Mouse (Mus musculus): Measurements from ENCODE around the gene Dus2. TPM values are rescaled to one million over a fixed set of nuclear protein-coding genes. Genes with fewer than 3 reads are reported as not detected.
A peak's percentile ranks its signal among the peaks of the same experiment; 100 is the strongest.
"Not testable (repeated sequence)": the region's sequence is repeated elsewhere in the genome, so short reads cannot be mapped to it uniquely, and the experiment has no call there.

Dus2 gene
- polyA plus RNA-seq, 1 experiment from 2014 or later: 8.1 TPM

DNA sequence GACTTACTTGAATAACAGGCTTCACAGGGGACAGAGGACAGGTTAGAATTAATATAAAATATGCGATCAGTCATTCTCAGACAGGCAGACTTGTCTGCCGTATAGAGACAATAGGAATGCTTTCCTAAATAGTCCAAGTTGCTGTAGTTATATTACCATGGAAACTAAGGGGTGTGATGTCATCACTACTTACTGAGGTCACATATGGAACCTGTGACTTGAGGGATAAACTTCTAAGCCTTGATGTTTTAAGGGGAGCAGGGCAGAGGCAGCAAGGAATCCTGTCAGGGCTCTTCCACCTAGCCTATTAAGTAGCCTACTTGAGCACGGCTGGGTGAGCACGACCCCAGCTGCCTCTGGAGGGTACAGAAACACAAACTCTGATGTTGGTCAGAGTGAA lies 14.7 kb downstream of the Dus2 start, which contains the start of gene Dpep2nb:
Gene Dpep2nb, minus strand, starts transcription at position 101 of the 400 bp plus-strand sequence.
- H3K9ac ChIP-seq (ENCODE audit: low read length): no peak within 1 kb of the TSS
- no peak within 1 kb of the TSS for H3K4me3 ChIP-seq (ENCODE audit: low read depth, low read length)
- no peaks in the 10 kb centered on the region for H3K27me3 ChIP-seq (ENCODE audit: control insufficient read depth, insufficient read depth, low read length)
- no peak within 1 kb of the TSS for H3K4me2 ChIP-seq (replicated peaks; ENCODE audit: low read depth)
- H3K9me3 ChIP-seq (ENCODE audit: control insufficient read depth, low read length): no peaks in the 10 kb centered on the region
- ATAC-seq (ENCODE audit: low FRiP score, low TSS enrichment) (no peak), DNase-seq (ENCODE audit: low spot score) (no peak)
- H3K27ac ChIP-seq (replicated peaks): no peak within 1 kb of the TSS
- H3K4me1 ChIP-seq (replicated peaks; ENCODE audit: control insufficient read depth, insufficient read depth): peaks cover 2% of the 10 kb centered on the region; the same call in 1 of the 2 replicates
- TF ChIP-seq EP300 (optimal IDR thresholded peaks at IDR 0.05): no peak
- no peak for TF ChIP-seq CTCF (IDR thresholded peaks at IDR 0.05; ENCODE audit: low read depth)
- H3K36me3 ChIP-seq (ENCODE audit: control insufficient read depth, insufficient read depth, low read length): no peaks in the 10 kb centered on the region
- WGBS: 66% methylated on average over 4 of the region's 4 CpGs

GRCm38 (mm10) chr8:106006413-106006812 lies 15.3 kb downstream of the Dus2 start:
- no peak for TF ChIP-seq EP300 (optimal IDR thresholded peaks at IDR 0.05)
- TF ChIP-seq CTCF (IDR thresholded peaks at IDR 0.05; ENCODE audit: low read depth): peak; percentile 52
- ATAC-seq (ENCODE audit: low FRiP score, low TSS enrichment): no peak
- WGBS: 91% methylated on average over 4 of the region's 4 CpGs
- no peak for DNase-seq (ENCODE audit: low spot score)
- Histone ChIP-seq H3K27me3 (ENCODE audit: control insufficient read depth, insufficient read depth, low read length) (no peaks in the 10 kb centered on the region), H3K4me3 (ENCODE audit: low read depth, low read length) (no peak overlapping the region), H3K9ac (ENCODE audit: low read length) (no peak overlapping the region), H3K4me2 (replicated peaks; ENCODE audit: low read depth) (no peak overlapping the region), H3K27ac (replicated peaks) (no peak overlapping the region), H3K36me3 (ENCODE audit: control insufficient read depth, insufficient read depth, low read length) (no peaks in the 10 kb centered on the region), H3K9me3 (ENCODE audit: control insufficient read depth, low read length) (no peaks in the 10 kb centered on the region), H3K4me1 (replicated peaks; ENCODE audit: control insufficient read depth, insufficient read depth) (peaks cover 2% of the 10 kb centered on the region; the same call in 1 of the 2 replicates)

GRCm38 (mm10) chr8:106007135-106007534 lies 16.0 kb downstream of the Dus2 start:
- ATAC-seq (ENCODE audit: low FRiP score, low TSS enrichment) (peak; percentile 33; the same call in 1 of the 2 replicates), DNase-seq (ENCODE audit: low spot score) (no peak)
- TF ChIP-seq EP300 (optimal IDR thresholded peaks at IDR 0.05) (no peak), CTCF (IDR thresholded peaks at IDR 0.05; ENCODE audit: low read depth) (no peak)
- Histone ChIP-seq H3K27ac (replicated peaks) (no peak overlapping the region), H3K9ac (ENCODE audit: low read length) (no peak overlapping the region), H3K36me3 (ENCODE audit: control insufficient read depth, insufficient read depth, low read length) (no peaks in the 10 kb centered on the region), H3K27me3 (ENCODE audit: control insufficient read depth, insufficient read depth, low read length) (no peaks in the 10 kb centered on the region), H3K4me1 (replicated peaks; ENCODE audit: control insufficient read depth, insufficient read depth) (peaks cover 2% of the 10 kb centered on the region; the same call in 1 of the 2 replicates), H3K9me3 (ENCODE audit: control insufficient read depth, low read length) (no peaks in the 10 kb centered on the region), H3K4me2 (replicated peaks; ENCODE audit: low read depth) (no peak overlapping the region), H3K4me3 (ENCODE audit: low read depth, low read length) (no peak overlapping the region)
- 73% methylated on average over 3 of the region's 3 CpGs for WGBS

- peak; percentile 29; the same call in 1 of the 2 replicates for TF ChIP-seq CTCF (IDR thresholded peaks at IDR 0.05; ENCODE audit: low read depth)
- not testable (repeated sequence) for H3K4me1 ChIP-seq (replicated peaks; ENCODE audit: control insufficient read depth, insufficient read depth); H3K36me3 ChIP-seq (ENCODE audit: control insufficient read depth, insufficient read depth, low read length)
These were observed 16.8 kb downstream of the Dus2 start for GRCm38 (mm10) chr8:106007891-106008290.

DNA sequence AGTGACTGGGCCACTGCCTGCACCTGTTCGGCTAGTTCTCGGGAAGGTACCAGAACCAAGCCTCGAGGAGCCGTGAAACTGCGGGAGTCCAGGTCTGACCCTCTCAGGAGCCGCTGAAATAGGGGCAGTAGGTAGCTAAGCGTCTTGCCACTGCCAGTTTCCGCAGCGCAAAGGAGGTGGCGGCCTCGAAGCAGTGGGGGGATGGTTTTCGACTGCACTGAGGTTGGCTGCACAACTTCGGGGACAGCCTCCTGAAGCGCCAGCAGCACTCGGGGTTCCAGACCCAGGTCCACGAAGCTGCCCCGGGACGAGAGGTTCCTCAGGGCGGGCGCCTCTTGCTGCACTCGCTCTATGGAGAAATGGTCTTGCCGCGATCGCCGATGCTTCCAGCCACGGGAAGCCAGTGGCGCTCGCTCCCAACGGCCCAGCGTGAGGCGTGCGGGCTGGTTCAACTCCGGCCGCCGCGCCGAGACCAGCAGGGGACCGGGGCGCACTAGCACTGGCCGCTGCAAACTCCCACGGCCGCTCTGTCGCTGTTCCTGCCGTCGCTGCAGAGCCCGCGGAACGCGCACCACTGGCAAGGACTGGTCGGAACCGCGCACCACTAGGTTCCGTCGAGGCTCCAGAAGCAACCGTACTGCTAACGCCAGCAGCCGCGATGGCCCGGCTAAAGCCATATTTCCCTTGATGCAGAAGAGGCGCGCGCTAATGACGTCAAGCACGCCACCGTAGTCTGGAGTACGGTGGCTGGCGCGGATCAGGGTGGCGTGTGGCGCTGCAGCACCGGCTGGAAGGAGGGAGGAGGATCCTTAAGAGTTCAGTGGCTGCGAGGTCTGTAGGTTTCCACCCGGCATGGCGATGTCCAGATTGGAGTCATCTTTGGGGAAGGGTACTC lies 19.9 kb downstream of the Dus2 start:
- Histone ChIP-seq H3K4me2 (replicated peaks; ENCODE audit: low read depth) (peak overlapping the region; percentile 91), H3K4me3 (ENCODE audit: low read depth, low read length) (peak overlapping the region; percentile 93), H3K4me1 (replicated peaks; ENCODE audit: control insufficient read depth, insufficient read depth) (peaks cover 2% of the 10 kb centered on the region; the same call in 1 of the 2 replicates), H3K36me3 (ENCODE audit: control insufficient read depth, insufficient read depth, low read length) (no peaks in the 10 kb centered on the region; the same call in 1 of the 2 replicates), H3K27ac (replicated peaks) (peak overlapping the region; percentile 88), H3K27me3 (ENCODE audit: control insufficient read depth, insufficient read depth, low read length) (no peaks in the 10 kb centered on the region), H3K9me3 (ENCODE audit: control insufficient read depth, low read length) (no peaks in the 10 kb centered on the region), H3K9ac (ENCODE audit: low read length) (peak overlapping the region; percentile 88)
- TF ChIP-seq EP300 (optimal IDR thresholded peaks at IDR 0.05) (no peak), CTCF (IDR thresholded peaks at IDR 0.05; ENCODE audit: low read depth) (no peak)
- peak; percentile 95 for ATAC-seq (ENCODE audit: low FRiP score, low TSS enrichment)
- DNase-seq (ENCODE audit: low spot score): peak; percentile 95
- WGBS: under 1% methylated on average over 74 of the region's 74 CpGs

More at GRCm38 (mm10) chr8:106007891-106008290, 16.8 kb downstream of the Dus2 start:
- not testable (repeated sequence) for ATAC-seq (ENCODE audit: low FRiP score, low TSS enrichment); H3K27ac ChIP-seq (replicated peaks); DNase-seq (ENCODE audit: low spot score); H3K9ac ChIP-seq (ENCODE audit: low read length); H3K27me3 ChIP-seq (ENCODE audit: control insufficient read depth, insufficient read depth, low read length); H3K9me3 ChIP-seq (ENCODE audit: control insufficient read depth, low read length); H3K4me2 ChIP-seq (replicated peaks; ENCODE audit: low read depth); H3K4me3 ChIP-seq (ENCODE audit: low read depth, low read length)
- WGBS: 64% methylated on average over 3 of the region's 3 CpGs

- 2% methylated on average over 6 of the region's 6 CpGs for WGBS
- H3K27ac ChIP-seq (replicated peaks): peak within 1 kb of the TSS; percentile 88
- H3K36me3 ChIP-seq (ENCODE audit: control insufficient read depth, insufficient read depth, low read length): peaks cover 3% of the 10 kb centered on the region
- peak within 1 kb of the TSS; percentile 88 for H3K9ac ChIP-seq (ENCODE audit: low read length)
- H3K4me2 ChIP-seq (replicated peaks; ENCODE audit: low read depth): peak within 1 kb of the TSS; percentile 91
- no peaks in the 10 kb centered on the region for H3K27me3 ChIP-seq (ENCODE audit: control insufficient read depth, insufficient read depth, low read length)
- H3K4me1 ChIP-seq (replicated peaks; ENCODE audit: control insufficient read depth, insufficient read depth): peaks cover 2% of the 10 kb centered on the region; the same call in 1 of the 2 replicates
- no peak for ATAC-seq (ENCODE audit: low FRiP score, low TSS enrichment)
- no peak for TF ChIP-seq CTCF (IDR thresholded peaks at IDR 0.05; ENCODE audit: low read depth)
- no peak for TF ChIP-seq EP300 (optimal IDR thresholded peaks at IDR 0.05)
- DNase-seq (ENCODE audit: low spot score): no peak
- H3K9me3 ChIP-seq (ENCODE audit: control insufficient read depth, low read length): no peaks in the 10 kb centered on the region
- peak within 1 kb of the TSS; percentile 93 for H3K4me3 ChIP-seq (ENCODE audit: low read depth, low read length)
These were observed 20.5 kb downstream of the Dus2 start, which contains the start of gene Ddx28 for GRCm38 (mm10) chr8:106011643-106011986. Gene Ddx28, minus strand, starts transcription at chr8:106011882.

DNA sequence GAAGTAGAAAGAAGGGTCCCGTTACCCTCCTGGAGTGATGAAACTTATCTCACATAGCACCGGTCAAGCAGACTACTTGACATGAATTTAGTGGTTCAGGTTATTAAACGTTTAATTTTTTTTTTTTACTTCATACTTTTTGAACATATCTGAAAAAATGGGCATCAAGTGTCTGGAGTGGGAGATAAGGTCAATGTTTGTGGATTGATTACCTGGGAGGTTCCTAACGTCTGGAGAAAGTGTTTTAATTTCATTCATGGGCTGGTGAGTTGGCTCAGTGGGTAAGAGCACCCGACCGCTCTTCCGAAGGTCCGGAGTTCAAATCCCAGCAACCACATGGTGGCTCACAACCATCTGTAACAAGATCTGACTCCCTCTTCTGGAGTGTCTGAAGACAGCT lies 21.1 kb downstream of the Dus2 start:
- not testable (repeated sequence) for ATAC-seq (ENCODE audit: low FRiP score, low TSS enrichment); H3K27ac ChIP-seq (replicated peaks); H3K36me3 ChIP-seq (ENCODE audit: control insufficient read depth, insufficient read depth, low read length); H3K27me3 ChIP-seq (ENCODE audit: control insufficient read depth, insufficient read depth, low read length); H3K9ac ChIP-seq (ENCODE audit: low read length); H3K9me3 ChIP-seq (ENCODE audit: control insufficient read depth, low read length); H3K4me3 ChIP-seq (ENCODE audit: low read depth, low read length); DNase-seq (ENCODE audit: low spot score); H3K4me1 ChIP-seq (replicated peaks; ENCODE audit: control insufficient read depth, insufficient read depth)
- 80% methylated on average over 8 of the region's 8 CpGs for WGBS
- peak overlapping the region; percentile 91; the same call in 1 of the 2 replicates for H3K4me2 ChIP-seq (replicated peaks; ENCODE audit: low read depth)
